Mouse (Mus musculus) myocyte (in vitro differentiated cells): ENCODE results near the gene Dock1. TPM values are rescaled to one million over a fixed set of nuclear protein-coding genes. Genes with fewer than 3 reads are reported as not detected.

Experiments
- H3K27me3 ChIP-seq: one replicate; pipeline ENCODE4 v1.6.1; 2011; ENCODE audit not compliant: control insufficient read depth, insufficient read depth, insufficient read length
- H3K36me3 ChIP-seq: one replicate; pipeline ENCODE4 v1.6.1; 2011; ENCODE audit not compliant: control insufficient read depth, insufficient read depth
- H3K4me2 ChIP-seq: one replicate; pipeline ENCODE4 v1.6.1; 2011; ENCODE audit warnings: low read depth, control low read depth
- H3K4me3 ChIP-seq: one replicate; pipeline ENCODE4 v1.5.1; 2011; ENCODE audit warnings: mild to moderate bottlenecking, control low read depth, moderate library complexity
- H3K79me2 ChIP-seq: one replicate; pipeline ENCODE4 v1.6.1; 2011; ENCODE audit not compliant: control insufficient read depth, insufficient read depth
- H3ac ChIP-seq: one replicate; pipeline ENCODE4 v1.6.1; 2011; ENCODE audit not compliant: control insufficient read depth, insufficient read length
- CEBPB ChIP-seq: IDR thresholded peaks from 2 replicates; pipeline ENCODE4 v1.6.1; 2011; ENCODE audit warnings: mild to moderate bottlenecking, moderate library complexity; ENCODE audit not compliant: poor library complexity, insufficient read depth, severe bottlenecking
- E2F4 ChIP-seq: IDR thresholded peaks from one replicate; pipeline ENCODE4 v1.6.1; 2011; ENCODE audit warnings: mild to moderate bottlenecking, control low read depth, moderate library complexity; ENCODE audit not compliant: insufficient read depth
- MAX ChIP-seq: IDR thresholded peaks from one replicate; pipeline ENCODE4 v1.6.1; 2011; ENCODE audit warnings: low read depth, mild to moderate bottlenecking, control low read depth
- MYOD1 ChIP-seq, 3 experiments: IDR thresholded peaks; one replicate each; pipeline ENCODE4 v1.6.1; 2011; ENCODE audit warnings: control low read depth in 2 of 3, low read depth in 2 of 3, mild to moderate bottlenecking in 2 of 3, moderate library complexity in 1 of 3; ENCODE audit not compliant: insufficient read length in 2 of 3, control insufficient read depth in 1 of 3
- MYOG ChIP-seq, 3 experiments: IDR thresholded peaks; one replicate each; pipeline ENCODE4 v1.6.1; 2011; ENCODE audit warnings: control low read depth in 2 of 3, low read depth in 2 of 3, mild to moderate bottlenecking in 2 of 3; ENCODE audit not compliant: insufficient read length in 2 of 3, control insufficient read depth in 1 of 3, insufficient read depth in 1 of 3
- POLR2A ChIP-seq: IDR thresholded peaks from one replicate; pipeline ENCODE4 v1.6.1; 2011; ENCODE audit warnings: low read depth, mild to moderate bottlenecking, control low read depth, moderate library complexity; ENCODE audit not compliant: insufficient read length
- POLR2AphosphoS2 ChIP-seq: IDR thresholded peaks from one replicate; pipeline ENCODE4 v1.6.1; 2011; ENCODE audit warnings: low read depth, control low read depth; ENCODE audit not compliant: insufficient read length
- REST ChIP-seq: IDR thresholded peaks from one replicate; pipeline ENCODE4 v1.6.1; 2011; ENCODE audit warnings: mild to moderate bottlenecking, control low read depth, moderate library complexity; ENCODE audit not compliant: insufficient read depth, insufficient read length
- SRF ChIP-seq: IDR thresholded peaks from one replicate; pipeline ENCODE4 v1.6.1; 2011; ENCODE audit warnings: low read depth; ENCODE audit not compliant: control insufficient read depth, insufficient read length
- TCF12 ChIP-seq: IDR thresholded peaks from one replicate; pipeline ENCODE4 v1.6.1; 2011; ENCODE audit warnings: mild to moderate bottlenecking, control low read depth; ENCODE audit not compliant: poor library complexity, insufficient read depth, severe bottlenecking
- TCF3 ChIP-seq: IDR thresholded peaks from one replicate; pipeline ENCODE4 v1.6.1; 2011; ENCODE audit warnings: low read depth, control low read depth; ENCODE audit not compliant: insufficient read length
- USF1 ChIP-seq: IDR thresholded peaks from one replicate; pipeline ENCODE4 v1.6.1; 2011; ENCODE audit warnings: low read depth, mild to moderate bottlenecking, control low read depth, moderate library complexity
- polyA plus RNA-seq: library from polyadenylated mRNA; unstranded; fragments of >200 nt; fragmentation: generic; extraction: Trizol; gene quantifications from one replicate; pipeline ENCODE4 v1.2.1, GENCODE M21; 2012; ENCODE audit warnings: missing spikeins

The Dock1 gene
- polyA plus RNA-seq, 1 experiment = 6.2 TPM

DNA sequence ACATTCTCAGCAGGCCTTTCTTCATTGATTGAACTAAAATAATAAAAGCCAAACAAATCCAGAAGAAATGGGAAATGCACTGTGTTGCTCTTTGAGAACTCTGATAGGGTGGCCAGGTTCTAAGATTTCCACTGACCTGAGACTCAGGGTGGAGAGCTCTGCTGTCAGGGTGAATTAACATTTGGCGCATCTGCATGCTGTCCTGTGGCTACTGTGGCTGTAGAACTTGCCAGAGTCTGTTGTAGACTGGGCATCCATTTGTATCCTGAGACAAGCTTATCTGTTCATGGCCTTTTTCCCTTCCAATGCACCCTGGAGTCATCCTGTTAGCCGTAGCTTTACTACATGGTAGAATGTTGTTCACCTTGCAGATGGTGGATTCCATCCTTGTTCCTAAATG is 169.6 kb downstream of the Dock1 start:
- H3K4me3 ChIP-seq = no peak overlapping the region
- H3K4me2 ChIP-seq = no peak overlapping the region
- no peak for TF ChIP-seq MAX
- TF ChIP-seq CEBPB = no peak
- TF ChIP-seq TCF3 = no peak
- TF ChIP-seq USF1 = no peak
- no peak for TF ChIP-seq REST
- no peak for TF ChIP-seq E2F4
- no peak for TF ChIP-seq MYOD1 (IDR thresholded peaks at IDR 0.05; ENCODE audit: control insufficient read depth in 1 of 3, insufficient read length in 2 of 3, low read depth in 2 of 3)
- no peak for TF ChIP-seq POLR2AphosphoS2
- no peak for TF ChIP-seq SRF
- TF ChIP-seq POLR2A = no peak
- TF ChIP-seq TCF12 = no peak
- TF ChIP-seq MYOG (IDR thresholded peaks at IDR 0.05; ENCODE audit: control insufficient read depth in 1 of 3, insufficient read depth in 1 of 3, insufficient read length in 2 of 3, low read depth in 2 of 3) = no peak
- no peaks in the 10 kb centered on the region for H3K36me3 ChIP-seq
- no peaks in the 10 kb centered on the region for H3K27me3 ChIP-seq
- no peak overlapping the region for H3ac ChIP-seq
- H3K79me2 ChIP-seq = no peaks in the 10 kb centered on the region

GRCm38 (mm10) chr7:134842751-134843150 is 172.3 kb downstream of the Dock1 start:
- TF ChIP-seq MYOD1 (IDR thresholded peaks at IDR 0.05; ENCODE audit: control insufficient read depth in 1 of 3, insufficient read length in 2 of 3, low read depth in 2 of 3) = no peak
- TF ChIP-seq POLR2AphosphoS2 = no peak
- no peak for TF ChIP-seq POLR2A
- no peak for TF ChIP-seq E2F4
- no peak for TF ChIP-seq USF1
- no peak for TF ChIP-seq MYOG (IDR thresholded peaks at IDR 0.05; ENCODE audit: control insufficient read depth in 1 of 3, insufficient read depth in 1 of 3, insufficient read length in 2 of 3, low read depth in 2 of 3)
- no peak for TF ChIP-seq SRF
- no peak for TF ChIP-seq TCF12
- TF ChIP-seq TCF3 = no peak
- TF ChIP-seq REST = no peak
- no peak for TF ChIP-seq MAX
- no peak for TF ChIP-seq CEBPB
- H3K79me2 ChIP-seq = no peaks in the 10 kb centered on the region
- no peak overlapping the region for H3K4me2 ChIP-seq
- H3K36me3 ChIP-seq = no peaks in the 10 kb centered on the region
- H3K27me3 ChIP-seq = no peaks in the 10 kb centered on the region
- H3K4me3 ChIP-seq = no peak overlapping the region
- no peak overlapping the region for H3ac ChIP-seq

- Histone ChIP-seq H3K36me3 (no peaks in the 10 kb centered on the region), H3K4me2 (no peak overlapping the region), H3K4me3 (no peak overlapping the region), H3K27me3 (no peaks in the 10 kb centered on the region), H3K79me2 (no peaks in the 10 kb centered on the region), H3ac (no peak overlapping the region)
- TF ChIP-seq POLR2A = no peak
- TF ChIP-seq MAX = no peak
- TF ChIP-seq CEBPB = no peak
- no peak for TF ChIP-seq REST
- TF ChIP-seq MYOG (IDR thresholded peaks at IDR 0.05; ENCODE audit: control insufficient read depth in 1 of 3, insufficient read depth in 1 of 3, insufficient read length in 2 of 3, low read depth in 2 of 3) = no peak
- no peak for TF ChIP-seq TCF12
- no peak for TF ChIP-seq MYOD1 (IDR thresholded peaks at IDR 0.05; ENCODE audit: control insufficient read depth in 1 of 3, insufficient read length in 2 of 3, low read depth in 2 of 3)
- no peak for TF ChIP-seq TCF3
- TF ChIP-seq POLR2AphosphoS2 = no peak
- no peak for TF ChIP-seq USF1
- no peak for TF ChIP-seq E2F4
These were observed 191.5 kb downstream of the Dock1 start for GRCm38 (mm10) chr7:134862000-134862399.

GRCm38 (mm10) chr7:134864175-134864574 is 193.7 kb downstream of the Dock1 start:
- no peak overlapping the region for H3K4me2 ChIP-seq
- no peak for TF ChIP-seq USF1
- TF ChIP-seq MAX = peak; percentile 34
- peak; percentile 90 for TF ChIP-seq REST
- H3K36me3 ChIP-seq = no peaks in the 10 kb centered on the region
- H3K27me3 ChIP-seq = no peaks in the 10 kb centered on the region
- H3ac ChIP-seq = no peak overlapping the region
- H3K79me2 ChIP-seq = no peaks in the 10 kb centered on the region
- no peak overlapping the region for H3K4me3 ChIP-seq

DNA sequence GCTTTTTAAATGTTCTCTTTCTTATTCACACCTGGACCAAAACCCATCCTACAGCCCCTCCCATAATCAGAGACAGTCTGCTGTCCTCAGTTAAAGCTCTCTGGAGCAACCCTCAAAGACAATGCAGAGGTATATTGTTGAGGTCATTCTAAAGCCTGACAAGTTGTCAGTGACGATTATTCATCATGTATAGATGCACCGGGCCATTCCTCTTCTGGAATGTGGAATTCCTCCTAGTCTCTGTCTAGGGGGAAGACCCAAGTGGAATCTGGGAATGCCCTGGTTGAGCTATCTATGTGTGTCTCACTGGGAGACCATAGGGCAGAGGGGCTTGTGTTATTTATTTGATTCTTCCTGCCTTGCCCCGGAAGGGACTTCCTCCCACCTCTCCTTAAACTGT is 202.1 kb downstream of the Dock1 start:
- peaks cover 6% of the 10 kb centered on the region for H3K36me3 ChIP-seq
- H3K4me3 ChIP-seq = no peak overlapping the region
- TF ChIP-seq MAX (no peak), TCF3 (no peak), POLR2A (no peak), CEBPB (no peak), MYOD1 (IDR thresholded peaks at IDR 0.05; ENCODE audit: control insufficient read depth in 1 of 3, insufficient read length in 2 of 3, low read depth in 2 of 3) (no peak), POLR2AphosphoS2 (no peak), MYOG (IDR thresholded peaks at IDR 0.05; ENCODE audit: control insufficient read depth in 1 of 3, insufficient read depth in 1 of 3, insufficient read length in 2 of 3, low read depth in 2 of 3) (no peak), E2F4 (no peak), SRF (no peak), USF1 (no peak), TCF12 (no peak), REST (no peak)
- H3K4me2 ChIP-seq = no peak overlapping the region
- no peak overlapping the region for H3ac ChIP-seq
- H3K27me3 ChIP-seq = no peaks in the 10 kb centered on the region
- H3K79me2 ChIP-seq = no peaks in the 10 kb centered on the region
